Mouse (Mus musculus) gastrocnemius, postnatal 14 days (tissue): ENCODE measurements at regions not wholly inside any gene's neighbourhood (a gene's known extent, or its start where the extent isn't known, plus 50 kb on each side); places are given as distances from the start of the nearest gene placed in this dataset.

Source experiments
- DNase-seq: peaks from one replicate; pipeline ENCODE4 v3.0.0; 2021; ENCODE audit warnings: mixed read lengths
- intact Hi-C: fragments of 180-260 bp; cut with DNase I; formaldehyde crosslinking; loops from one replicate; pipeline ENCODE4 v1.15.1; 2025; ENCODE audit warnings: low total_unique reads

- intact Hi-C loops, result no loop called here
- DNase-seq, result no peak
Observed at GRCm38 (mm10) chr12:16008763-16009515, 192.2 kb upstream of the Trib2 start.

- intact Hi-C loops, result no loop called here
- no peak for DNase-seq
Observed at GRCm38 (mm10) chr12:16008261-16008660, 191.5 kb upstream of the Trib2 start.

GRCm38 (mm10) chr12:16006688-16007087 is 190.0 kb upstream of the Trib2 start:
- intact Hi-C loops, result no loop called here
- DNase-seq, result no peak

GRCm38 (mm10) chr12:16006286-16006685 is 189.6 kb upstream of the Trib2 start:
- DNase-seq, result no peak
- intact Hi-C loops, result no loop called here

GRCm38 (mm10) chr12:16001811-16002210 is 185.1 kb upstream of the Trib2 start:
- intact Hi-C loops, result no loop called here

GRCm38 (mm10) chr12:16001225-16001624 is 184.5 kb upstream of the Trib2 start:
- intact Hi-C loops, result no loop called here
- DNase-seq, result no peak

More at GRCm38 (mm10) chr12:16001811-16002210, 185.1 kb upstream of the Trib2 start:
- DNase-seq, result no peak

GRCm38 (mm10) chr12:15998331-15998730 is 181.6 kb upstream of the Trib2 start:
- intact Hi-C loops, result no loop called here
- no peak for DNase-seq

GRCm38 (mm10) chr12:15993866-15994265 is 177.1 kb upstream of the Trib2 start:
- intact Hi-C loops, result no loop called here
- no peak for DNase-seq

- intact Hi-C loops, result no loop called here
- DNase-seq, result no peak
Observed at GRCm38 (mm10) chr12:15986351-15986750, 169.6 kb upstream of the Trib2 start.

GRCm38 (mm10) chr12:15985649-15986048 is 168.9 kb upstream of the Trib2 start:
- DNase-seq, result no peak
- intact Hi-C loops, result no loop called here

GRCm38 (mm10) chr12:15983591-15984300 is 167.0 kb upstream of the Trib2 start:
- intact Hi-C loops, result no loop called here
- DNase-seq, result peak; percentile 12

- no peak for DNase-seq
- intact Hi-C loops, result no loop called here
Observed at GRCm38 (mm10) chr12:15981741-15982140, 165.0 kb upstream of the Trib2 start.

GRCm38 (mm10) chr12:15979233-15979632 is 162.5 kb upstream of the Trib2 start:
- intact Hi-C loops, result no loop called here
- peak; percentile 28 for DNase-seq

GRCm38 (mm10) chr12:15971786-15972185 is 155.1 kb upstream of the Trib2 start:
- intact Hi-C loops, result no loop called here
- no peak for DNase-seq

GRCm38 (mm10) chr12:15970262-15970661 is 153.5 kb upstream of the Trib2 start:
- DNase-seq, result no peak
- intact Hi-C loops, result no loop called here

- intact Hi-C loops, result no loop called here
Observed at GRCm38 (mm10) chr12:15967550-15968102, 150.9 kb upstream of the Trib2 start.

GRCm38 (mm10) chr12:15966631-15967030 is 149.9 kb upstream of the Trib2 start:
- DNase-seq, result no peak

More at GRCm38 (mm10) chr12:15967550-15968102, 150.9 kb upstream of the Trib2 start:
- no peak for DNase-seq

GRCm38 (mm10) chr12:15965921-15966320 is 149.2 kb upstream of the Trib2 start:
- intact Hi-C loops, result no loop called here
- DNase-seq, result no peak

More at GRCm38 (mm10) chr12:15966631-15967030, 149.9 kb upstream of the Trib2 start:
- intact Hi-C loops, result no loop called here

- no peak for DNase-seq
- intact Hi-C loops, result no loop called here
Observed at GRCm38 (mm10) chr12:15964073-15964472, 147.4 kb upstream of the Trib2 start.

GRCm38 (mm10) chr12:15961834-15962233 is 145.1 kb upstream of the Trib2 start:
- no peak for DNase-seq
- intact Hi-C loops, result no loop called here
